Mouse (Mus musculus): Measurements from ENCODE around the gene Tm4sf1.

Gene Tm4sf1

DNA sequence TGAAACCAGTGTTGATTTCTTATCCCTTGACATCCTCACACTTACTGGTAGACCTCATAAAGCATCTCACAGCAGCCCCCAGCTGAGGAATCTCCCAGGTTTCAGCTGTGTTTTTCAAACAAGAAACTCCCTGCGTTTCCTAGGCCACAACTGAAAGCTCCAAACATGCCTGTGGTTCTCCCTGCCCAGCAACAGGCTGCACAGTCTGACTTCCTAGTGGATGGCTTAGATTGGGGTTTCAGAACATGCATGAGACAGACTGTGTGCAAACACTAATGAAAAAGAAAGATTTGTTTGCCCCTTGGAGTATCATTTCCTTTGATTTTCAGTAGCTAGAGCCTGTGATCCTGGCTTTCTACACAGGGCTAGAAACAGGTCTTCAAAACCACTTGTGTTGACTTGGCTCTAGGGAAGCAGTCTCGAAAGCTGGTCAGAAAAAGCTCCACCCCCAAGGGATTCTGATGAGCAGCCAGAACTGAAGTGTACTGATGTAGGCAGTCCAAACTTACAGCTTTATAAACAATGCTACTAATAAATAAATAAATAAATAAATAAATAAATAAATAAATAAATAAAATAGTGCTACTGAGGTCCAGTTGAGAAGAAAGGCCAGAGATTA is at the start of gene Tm4sf1:
Tm4sf1 (minus strand) TSS at position 68 of the 619 bp plus-strand sequence.
- DNase-seq, result no peak

DNA sequence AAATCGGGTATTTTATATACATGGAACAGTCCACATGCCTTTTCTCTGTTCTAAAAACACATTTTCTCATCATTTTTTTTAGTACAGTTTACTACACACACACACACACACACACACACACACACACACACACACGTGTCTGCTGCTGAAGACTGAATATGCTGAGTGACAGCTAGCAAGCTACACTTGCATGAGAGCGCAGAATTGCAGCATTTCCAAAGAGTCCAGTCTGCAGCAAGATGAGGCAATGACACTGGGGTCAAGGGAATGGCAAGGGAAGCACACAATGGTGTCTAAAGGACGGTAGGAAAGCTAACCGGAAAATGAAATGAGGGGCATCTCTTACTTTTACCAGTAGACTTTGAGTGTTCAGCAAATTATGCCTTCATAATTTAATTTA is 43.0 kb upstream of the Tm4sf1 start:
- DNase-seq, result no peak

DNA sequence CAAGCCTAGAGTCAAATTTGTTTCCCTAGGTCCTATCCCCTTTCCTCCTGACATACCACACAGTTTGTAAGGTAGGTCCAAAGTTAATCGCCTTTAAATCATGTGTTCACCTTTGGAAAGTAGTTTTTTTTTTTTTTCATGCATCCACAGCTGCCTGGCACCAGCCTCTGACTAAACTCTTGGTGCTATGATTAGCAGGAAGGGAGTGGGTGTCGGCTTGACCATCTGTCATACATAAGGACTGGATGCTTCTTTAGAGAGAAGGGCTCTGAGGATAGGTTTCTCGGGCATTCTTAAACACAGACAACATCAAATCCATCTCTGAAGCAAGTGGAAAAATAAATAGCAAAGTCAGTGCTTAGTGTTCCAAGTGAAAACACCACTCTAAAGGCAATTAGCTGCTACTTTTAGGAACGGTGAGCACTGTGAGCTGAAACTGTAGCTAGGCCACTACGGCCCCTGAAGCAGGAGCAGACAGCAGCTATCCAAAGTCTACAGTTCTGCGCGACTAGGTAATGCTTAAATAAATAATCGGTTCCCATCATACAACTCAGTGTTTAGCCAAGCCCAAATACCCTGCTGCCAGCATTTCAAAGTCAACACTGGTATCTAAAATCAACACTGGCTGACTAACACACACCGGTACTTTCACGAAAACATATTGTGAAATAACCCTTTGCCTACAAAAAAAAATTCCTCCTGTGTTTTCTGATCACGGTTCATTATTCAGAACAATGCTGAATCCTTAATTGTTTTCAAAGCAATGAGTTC is 42.2 kb upstream of the Tm4sf1 start:
- peak; percentile 55 for DNase-seq

DNA sequence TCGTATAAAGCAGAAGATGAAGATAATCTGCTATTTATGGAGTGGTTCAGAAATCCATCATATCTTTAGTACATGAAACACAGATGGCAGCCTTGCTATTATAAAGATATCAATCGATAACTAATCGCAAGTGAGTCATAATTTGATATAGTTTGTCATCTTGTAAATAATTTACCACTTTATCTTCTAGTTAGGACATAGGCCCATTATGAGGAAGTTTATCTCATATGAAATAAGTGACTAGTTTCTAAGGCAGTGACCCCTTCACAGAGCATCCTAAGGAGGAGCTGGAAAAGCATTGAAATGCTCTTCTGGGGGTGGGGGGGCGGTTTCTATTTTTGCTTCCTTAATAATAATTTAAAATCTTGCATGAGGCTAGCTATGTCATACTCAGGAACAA is 41.2 kb upstream of the Tm4sf1 start:
- DNase-seq, result no peak

DNA sequence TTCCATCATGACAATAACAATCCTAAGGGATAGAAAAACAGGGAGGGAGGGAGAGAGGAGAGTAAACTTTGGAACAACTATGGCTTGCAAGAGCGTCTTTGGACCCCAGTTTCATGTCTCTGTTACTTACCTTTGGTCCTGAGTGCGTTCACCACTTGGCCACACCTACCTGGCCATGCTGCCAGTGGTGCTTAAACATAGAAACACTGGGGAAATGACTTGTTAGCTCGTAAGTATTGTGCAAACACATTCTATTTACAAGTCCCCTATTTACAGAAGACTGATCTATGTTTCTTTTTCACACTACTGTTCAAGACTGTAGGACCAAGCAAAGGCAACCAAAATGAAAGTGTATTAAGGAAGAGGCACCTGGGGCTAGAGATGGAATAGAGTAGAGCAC is 39.5 kb upstream of the Tm4sf1 start:
- no peak for DNase-seq

DNA sequence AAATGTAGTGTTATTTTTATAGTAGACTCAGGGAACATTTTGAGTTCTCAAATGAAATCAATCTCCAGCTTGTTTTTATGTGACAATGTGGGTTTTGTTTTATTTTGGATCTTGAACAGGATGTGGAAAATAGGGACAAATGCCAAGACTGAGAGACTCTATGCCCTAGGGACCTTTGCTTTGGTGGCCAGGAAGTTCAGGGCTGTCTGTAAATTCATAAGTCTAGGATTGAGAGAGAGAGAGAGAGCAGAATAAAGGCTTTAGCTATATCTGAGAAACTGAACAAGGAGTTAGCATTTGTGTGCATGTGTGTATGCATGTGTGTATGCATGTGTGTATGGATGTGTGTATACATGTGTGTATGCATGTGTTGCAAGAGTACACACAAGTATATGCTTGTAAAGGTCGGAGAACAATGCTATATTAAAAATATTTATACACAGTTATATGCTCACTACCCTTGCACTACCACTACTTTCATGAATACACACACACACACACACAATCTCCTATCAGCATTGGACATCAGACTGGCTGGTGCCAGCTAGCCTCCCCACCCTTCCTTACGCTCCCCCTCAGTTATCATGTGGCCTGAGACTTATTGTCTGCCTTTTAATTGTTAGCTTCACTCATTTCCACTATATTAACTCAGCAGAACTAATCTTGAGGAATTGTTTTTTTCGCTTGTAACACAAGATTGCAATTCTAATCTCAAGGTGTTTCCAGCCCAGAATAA is 33.5 kb upstream of the Tm4sf1 start:
- no peak for DNase-seq

DNA sequence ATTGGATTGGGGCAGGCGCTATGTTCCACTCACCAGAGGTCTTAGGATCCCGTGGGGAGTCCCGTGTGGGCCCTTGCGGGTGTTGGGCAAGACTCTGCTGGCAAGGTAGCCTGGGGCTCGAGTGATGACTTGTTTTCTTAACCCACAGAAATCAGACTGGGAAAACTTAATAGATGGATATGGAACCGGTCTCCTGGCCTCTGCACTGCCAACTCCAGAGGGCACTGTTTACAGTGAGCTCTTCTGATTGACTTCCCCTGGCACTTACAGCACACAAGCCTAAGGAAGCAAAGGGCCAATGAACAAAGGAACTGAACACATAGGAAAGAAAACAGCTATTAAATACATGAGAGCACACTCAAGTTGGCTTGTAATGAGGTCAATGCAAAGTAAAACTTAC is 26.2 kb upstream of the Tm4sf1 start:
- DNase-seq, result no peak

DNA sequence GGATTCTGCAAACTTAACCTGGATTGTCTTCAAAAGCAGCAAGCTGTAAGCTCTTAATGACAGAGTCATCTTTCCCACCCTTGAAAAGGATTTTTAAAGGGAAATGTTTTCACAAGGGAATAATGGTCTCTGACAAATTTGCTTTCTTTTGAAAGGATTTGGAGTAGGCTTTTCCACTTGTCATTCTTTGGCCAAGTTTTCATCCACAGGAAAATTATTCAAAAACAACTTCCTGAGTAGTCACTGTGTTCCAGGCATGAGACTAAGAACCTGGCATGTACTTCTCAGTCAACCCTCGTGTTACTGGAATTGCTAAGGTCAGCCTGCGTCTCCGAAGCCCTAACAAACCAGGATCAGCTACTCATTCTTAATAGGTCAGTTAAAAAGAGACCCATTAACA is 5.3 kb upstream of the Tm4sf1 start:
- DNase-seq, result no peak

DNA sequence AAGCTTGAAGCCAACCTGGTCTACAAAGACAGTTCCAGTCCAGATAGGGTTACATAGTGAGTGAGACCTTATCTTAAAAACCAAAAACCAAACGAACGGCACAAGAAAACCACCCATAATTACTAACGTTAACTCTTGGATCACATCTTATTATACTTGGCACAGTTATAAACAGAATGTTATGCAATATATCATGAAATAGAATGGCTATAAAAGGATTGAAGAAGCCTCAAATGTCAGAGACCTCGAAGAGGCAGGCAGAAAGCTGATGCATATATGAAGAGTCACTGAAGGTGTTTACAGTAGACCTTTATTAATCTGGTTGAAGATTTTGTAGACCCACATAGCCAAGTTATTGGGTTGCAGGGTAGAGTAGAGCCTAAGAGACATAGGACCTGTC is 3.8 kb upstream of the Tm4sf1 start:
- DNase-seq, result no peak

DNA sequence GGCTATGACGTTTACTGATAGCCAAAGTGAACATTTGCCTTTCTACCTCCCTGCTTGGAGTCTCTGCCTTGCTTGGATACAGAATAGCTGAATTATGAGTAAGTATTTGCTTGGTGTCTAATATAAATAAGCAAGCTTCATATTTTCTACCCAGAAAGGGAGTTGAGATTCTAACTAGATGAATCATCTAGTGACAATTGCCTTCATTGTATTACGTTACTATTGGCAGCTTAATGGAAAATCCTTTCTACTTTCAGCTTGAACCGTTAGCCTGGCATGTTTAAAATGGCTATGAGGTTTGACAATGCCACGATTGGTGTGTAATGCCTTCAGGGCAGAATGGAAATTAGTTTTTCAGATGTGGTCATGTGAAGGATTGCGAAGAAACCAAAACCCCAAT is 2.7 kb upstream of the Tm4sf1 start:
- DNase-seq, result no peak

DNA sequence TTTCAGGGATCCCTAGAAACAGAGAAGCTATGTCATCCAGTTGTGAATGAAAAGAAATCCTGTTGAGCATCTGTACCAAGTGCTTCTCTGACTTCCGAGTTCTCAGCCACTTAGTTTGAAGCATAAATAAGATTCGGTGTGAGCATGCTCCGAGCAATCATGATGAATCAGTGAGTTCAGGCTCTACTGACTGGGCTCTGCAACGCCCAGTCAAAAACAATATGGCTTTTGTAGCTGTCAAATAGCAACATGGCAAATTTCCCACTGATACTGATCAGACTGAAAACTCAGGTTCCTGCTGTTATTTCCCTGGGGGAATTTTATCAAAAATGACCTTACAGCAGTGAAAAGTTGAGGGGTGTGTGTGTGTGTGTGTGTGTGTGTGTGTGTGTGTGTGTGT is 2.3 kb upstream of the Tm4sf1 start:
- no peak for DNase-seq

DNA sequence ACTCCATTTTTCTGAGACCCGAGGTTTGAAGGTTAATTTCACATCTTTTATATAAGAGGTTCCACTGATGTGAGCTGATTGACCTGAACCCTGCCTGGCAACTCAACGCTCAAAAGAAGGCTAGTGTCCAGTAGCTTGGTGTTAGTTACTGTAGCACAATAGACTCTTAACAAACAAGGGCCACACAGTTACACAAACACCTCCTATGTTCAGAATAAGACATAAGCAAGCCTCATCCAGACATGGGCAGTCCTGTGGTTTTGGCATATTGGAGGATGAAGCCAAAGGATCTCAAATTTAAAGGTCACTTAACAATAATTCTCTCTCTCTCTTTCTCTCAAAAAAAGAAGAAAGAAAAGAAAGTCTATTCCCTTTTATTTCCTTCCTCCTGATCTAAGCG is 1.7 kb upstream of the Tm4sf1 start:
- no peak for DNase-seq

DNA sequence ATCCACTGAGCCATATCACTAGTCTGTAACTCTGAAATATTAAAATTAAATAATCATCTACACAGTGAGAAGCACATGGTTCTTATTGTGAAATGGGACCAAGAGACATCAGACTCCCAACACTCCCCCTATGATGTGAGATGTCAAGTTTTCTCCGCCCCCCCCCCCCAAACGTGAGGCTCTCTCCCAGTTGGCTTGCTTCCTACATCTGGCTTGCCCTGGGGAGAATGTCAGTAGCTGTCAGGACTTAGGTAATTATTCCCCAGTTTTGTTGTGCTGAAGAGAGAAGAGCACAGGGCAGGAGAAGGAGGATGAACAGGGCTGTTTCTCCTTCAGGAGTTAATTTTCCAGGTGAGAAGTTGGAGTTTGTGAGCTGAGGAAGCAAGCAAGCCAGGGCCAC is 1.1 kb upstream of the Tm4sf1 start:
- DNase-seq, result no peak

DNA sequence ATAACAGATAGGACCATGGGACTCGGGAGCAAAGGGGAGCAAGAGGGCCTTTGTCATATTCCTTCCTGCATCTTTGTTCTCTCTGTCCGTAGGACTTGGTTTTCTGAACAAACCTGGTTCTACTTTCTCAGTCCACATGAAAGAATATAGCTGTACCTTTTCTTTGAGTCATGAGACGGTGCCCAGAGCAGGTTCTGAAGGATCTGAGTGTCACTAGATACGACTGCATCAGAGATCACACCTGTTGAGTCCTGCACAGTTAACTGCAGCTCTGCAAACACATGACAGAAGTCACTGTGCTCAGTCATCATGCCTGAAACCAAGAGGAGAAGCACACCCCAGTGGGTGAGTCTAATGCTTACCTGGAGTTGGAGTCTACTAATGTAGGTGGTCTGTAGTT is 422 bp downstream of the Tm4sf1 start:
- no peak for DNase-seq

DNA sequence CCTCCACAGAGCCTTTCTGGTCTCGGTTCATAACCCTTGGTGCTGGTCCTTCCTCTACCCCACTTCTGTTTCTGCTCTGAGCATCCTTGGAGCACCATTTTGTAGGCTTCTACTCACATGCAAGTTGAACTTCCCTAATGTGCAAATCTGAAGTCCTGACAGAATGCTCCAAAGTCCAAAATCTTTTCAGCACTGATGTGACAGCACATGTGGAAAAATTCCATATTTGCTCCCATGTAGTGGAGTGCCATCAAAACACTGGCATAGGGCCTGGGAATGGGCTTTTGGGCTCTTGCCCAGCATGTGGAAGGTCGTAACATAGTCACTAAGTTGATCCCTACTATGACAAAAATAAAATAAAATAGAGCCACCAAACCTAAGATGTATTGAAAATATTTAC is 3.8 kb downstream of the Tm4sf1 start:
- DNase-seq, result no peak

DNA sequence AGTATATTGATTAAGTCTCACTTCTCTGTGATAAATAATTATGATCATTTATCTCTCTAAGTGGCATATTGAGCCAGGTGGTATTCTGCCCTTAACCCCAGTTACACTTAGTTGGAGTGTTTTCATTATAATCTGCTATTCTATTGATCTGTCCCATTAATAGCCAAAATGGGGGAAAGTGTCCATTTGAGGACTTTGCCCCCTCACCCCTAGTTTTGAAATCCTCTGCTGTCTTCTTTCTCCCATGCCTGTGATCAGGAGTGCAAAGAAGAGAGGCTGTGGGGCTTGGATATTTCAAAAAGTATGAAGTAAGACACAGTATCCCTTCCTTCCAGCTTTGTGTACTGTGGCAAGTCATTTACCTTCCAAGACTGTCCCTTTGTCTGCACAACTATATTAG is 5.2 kb downstream of the Tm4sf1 start:
- DNase-seq, result no peak

DNA sequence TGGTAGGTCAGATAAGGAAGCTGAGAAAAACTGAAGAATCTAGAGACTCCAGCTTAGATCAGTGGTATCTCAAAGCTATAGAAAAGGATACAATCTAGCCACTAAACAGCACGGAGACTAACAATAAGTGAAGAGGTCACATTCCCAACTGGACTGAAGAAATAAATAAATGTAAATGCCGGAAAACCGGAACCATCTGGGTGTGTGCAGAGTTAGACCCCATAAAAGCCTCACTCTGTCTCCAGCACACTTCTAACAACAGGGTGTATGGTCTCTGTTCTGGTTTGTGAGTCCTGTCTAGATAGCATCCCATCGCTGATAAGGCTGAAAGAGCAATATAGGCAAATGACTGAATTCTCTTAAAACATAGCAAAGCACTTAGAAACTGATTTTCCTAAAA is 6.2 kb downstream of the Tm4sf1 start:
- DNase-seq, result no peak

DNA sequence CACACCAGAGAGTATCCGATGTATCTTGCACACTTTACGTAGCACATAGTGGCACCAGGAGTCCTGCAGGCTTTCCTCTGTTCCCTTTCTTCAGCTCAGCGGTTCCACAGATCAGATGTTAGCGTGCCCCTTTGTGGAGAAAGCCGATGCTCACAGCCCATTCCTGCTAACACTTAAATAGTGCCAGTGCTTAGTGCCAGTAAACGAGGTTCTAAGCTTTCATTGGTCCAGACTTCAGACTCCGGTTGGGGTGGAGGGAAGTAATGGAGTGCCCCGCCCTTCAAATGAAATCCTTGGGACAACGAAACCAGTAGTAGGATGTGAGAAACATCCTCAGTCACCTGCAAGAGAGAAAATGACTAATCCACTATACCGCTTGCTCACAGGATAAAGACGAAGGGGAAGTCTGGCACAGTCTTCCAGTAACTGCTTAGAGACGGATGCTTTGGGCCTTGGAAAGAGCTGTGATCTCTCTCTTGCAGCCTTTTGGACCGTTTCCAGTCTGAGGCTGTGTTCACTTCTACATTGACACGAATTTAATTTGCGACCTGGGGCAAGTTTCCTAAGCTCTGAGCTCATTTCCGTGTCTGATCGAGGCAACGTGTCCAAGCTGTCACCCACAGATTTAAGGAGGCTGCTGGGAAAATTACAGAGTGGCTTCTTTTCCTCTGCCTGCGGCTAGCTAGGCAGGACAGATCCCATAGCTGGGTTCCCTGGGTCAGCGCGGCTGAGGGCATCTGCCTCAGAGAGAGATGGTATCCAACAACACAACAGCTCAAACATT is 6.9 kb downstream of the Tm4sf1 start:
- no peak for DNase-seq

DNA sequence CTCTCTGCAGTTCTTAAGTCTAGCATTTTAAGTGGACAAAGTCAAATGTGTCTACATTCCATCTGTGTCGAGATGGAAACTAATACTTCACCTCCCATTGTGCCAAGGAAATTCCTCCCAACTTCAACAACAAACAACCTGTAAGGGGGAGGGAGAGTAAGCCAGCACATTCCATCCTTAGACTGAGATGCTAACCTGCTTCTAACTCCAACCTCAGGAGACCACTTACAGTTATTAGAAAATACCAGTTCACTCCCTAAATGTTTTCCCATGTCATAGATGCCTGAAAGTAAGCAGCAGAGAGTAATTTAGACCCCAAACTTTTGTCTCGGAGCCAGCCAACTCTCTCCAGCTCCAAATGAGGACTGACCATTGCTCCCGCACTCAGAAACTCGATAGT is 7.9 kb downstream of the Tm4sf1 start:
- DNase-seq, result no peak

DNA sequence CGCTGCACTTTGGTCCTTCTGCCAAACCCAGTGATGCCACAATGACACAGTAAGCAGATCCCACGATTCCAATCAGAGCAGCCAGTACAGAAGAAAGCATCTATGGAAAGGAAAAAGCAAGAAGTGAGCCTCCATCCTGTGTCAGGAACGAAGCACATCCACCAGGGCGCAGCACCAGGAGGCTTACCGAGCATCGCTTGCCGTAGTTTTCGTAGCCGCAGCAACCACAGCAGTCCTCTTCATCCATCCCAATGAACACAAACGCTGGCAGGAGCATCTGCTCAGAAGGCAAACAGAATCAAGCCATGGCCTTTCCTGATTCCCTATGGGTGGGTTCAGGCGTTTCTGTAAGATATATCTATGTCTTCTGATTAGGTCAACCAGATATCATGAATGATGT is 9.0 kb downstream of the Tm4sf1 start:
- no peak for DNase-seq

DNA sequence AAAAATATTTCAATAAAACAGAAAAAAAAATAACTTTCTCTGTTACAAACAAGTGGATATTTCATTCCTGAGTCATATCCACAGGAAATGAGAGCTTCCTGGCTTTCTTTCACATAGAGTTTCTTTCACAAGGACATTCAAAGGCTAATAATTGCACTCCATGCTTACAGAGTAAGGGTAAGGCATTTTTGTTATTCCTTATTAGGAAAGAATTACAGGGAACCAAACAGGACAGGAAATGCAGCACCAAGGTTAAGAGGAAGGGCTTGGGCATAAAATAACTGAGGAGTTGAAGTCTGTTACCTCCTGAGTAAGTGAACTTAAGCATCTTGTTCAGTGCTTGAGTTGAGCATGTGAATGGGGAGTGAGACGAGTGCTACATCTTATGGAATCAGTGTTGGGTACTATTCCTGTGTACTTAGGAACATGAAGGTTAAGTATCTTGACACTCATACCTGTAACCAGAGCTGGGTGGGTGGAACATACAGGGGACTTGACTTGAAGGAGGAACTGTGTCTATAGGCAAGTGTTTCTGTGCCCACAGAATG is 12.8 kb downstream of the Tm4sf1 start:
- no peak for DNase-seq

DNA sequence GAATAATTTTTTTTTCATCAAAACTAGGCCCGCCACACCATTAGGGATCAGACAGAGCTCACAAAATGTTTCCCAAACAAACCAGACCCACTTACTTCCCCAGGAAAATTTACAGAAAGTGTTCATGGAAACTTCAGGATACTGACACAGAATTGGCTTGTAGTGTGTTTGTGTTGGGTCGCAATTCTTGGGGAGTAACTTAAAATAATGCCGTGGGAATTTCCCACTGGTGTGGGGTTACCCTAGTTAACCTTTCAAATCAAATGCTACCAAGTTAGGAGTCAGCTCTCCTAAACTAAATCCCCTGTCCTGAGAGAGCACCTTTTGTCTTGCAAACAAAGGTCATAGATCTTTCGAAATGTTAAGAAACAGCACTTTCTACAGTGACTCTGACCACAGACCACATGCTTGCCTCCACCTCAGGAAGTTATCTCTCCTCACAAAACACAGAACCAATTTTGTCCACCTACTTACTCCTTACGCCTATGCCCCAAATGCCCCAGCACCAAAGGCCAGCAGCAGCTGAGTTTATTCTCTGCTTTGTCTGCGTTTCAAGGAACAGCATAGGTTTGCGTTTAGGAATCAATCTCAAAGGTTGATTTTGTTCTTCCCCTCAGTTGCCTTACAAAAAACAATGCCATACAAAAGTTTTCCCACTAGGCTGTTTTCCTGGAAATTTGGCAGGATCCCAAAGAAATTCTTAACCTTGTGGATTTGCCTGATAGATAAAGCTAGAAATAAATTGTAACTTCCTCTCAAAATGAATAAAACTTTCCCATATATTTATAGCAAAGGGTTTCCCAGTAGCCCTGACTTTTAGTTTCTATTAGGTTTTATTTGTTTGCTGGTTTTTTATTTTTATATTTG is 13.7 kb downstream of the Tm4sf1 start:
- no peak for DNase-seq

Measured in right cerebral cortex, adult 18-20 months (tissue).